Mouse (Mus musculus) heart, embryonic 13.5 days (tissue): ENCODE results near the gene Capn9. TPM values are rescaled to one million over a fixed set of nuclear protein-coding genes. Genes with fewer than 3 reads are reported as not detected.

Experiments used
- ATAC-seq: fragments of 200-750 bp; cut with Nextera tagmentation; 2 replicates; pipeline ENCODE4 v1.8.0; 2017; ENCODE audit warnings: moderate TSS enrichment; ENCODE audit not compliant: insufficient number of reproducible peaks, low FRiP score, low TSS enrichment; ENCODE audit errors: extremely low read depth
- H3K27ac ChIP-seq: fragments of 300-500 bp; sonication (generic); replicated peaks from 2 replicates; pipeline ENCODE4 v1.5.1; 2015; ENCODE audit warnings: moderate library complexity, mild to moderate bottlenecking, inconsistent platforms
- H3K27me3 ChIP-seq: fragments of 300-500 bp; sonication (generic); replicated peaks from 2 replicates; pipeline ENCODE4 v1.6.1; 2015; ENCODE audit warnings: mild to moderate bottlenecking, inconsistent platforms
- H3K36me3 ChIP-seq: fragments of 300-500 bp; sonication (generic); 2 replicates; pipeline ENCODE4 v1.6.1; 2015; ENCODE audit warnings: mild to moderate bottlenecking, inconsistent platforms
- H3K4me1 ChIP-seq: fragments of 300-500 bp; sonication (generic); 2 replicates; pipeline ENCODE4 v1.6.1; 2015; ENCODE audit warnings: inconsistent platforms
- H3K4me2 ChIP-seq: fragments of 300-500 bp; sonication (generic); 2 replicates; pipeline ENCODE4 v1.6.1; 2015; ENCODE audit warnings: inconsistent platforms, mild to moderate bottlenecking, moderate library complexity
- H3K4me3 ChIP-seq: fragments of 300-500 bp; sonication (generic); 2 replicates; pipeline ENCODE4 v1.5.1; 2015; ENCODE audit warnings: moderate library complexity, mild to moderate bottlenecking, inconsistent platforms
- H3K9ac ChIP-seq: fragments of 300-500 bp; sonication (generic); 2 replicates; pipeline ENCODE4 v1.6.1; 2015; ENCODE audit warnings: inconsistent platforms, mild to moderate bottlenecking, moderate library complexity
- H3K9me3 ChIP-seq: fragments of 300-500 bp; sonication (generic); 2 replicates; pipeline ENCODE4 v1.6.1; 2016; ENCODE audit warnings: inconsistent platforms
- WGBS: fragments of 180-500 bp; shearing (Covaris S2); methylation state at CpG from one replicate; pipeline ENCODE4 v1.1.7; 2015; ENCODE audit warnings: mixed read lengths; 5-methylcytosine and 5-hydroxymethylcytosine counted together
- polyA plus RNA-seq: library from polyadenylated mRNA; unstranded; fragments of >200 nt; fragmentation: Nextera tagmentation; extraction: Ambion mirVana; gene quantifications from 2 replicates; pipeline ENCODE4 v1.2.1, GENCODE M21; 2015

The Capn9 gene
- polyA plus RNA-seq, 1 experiment from 2014 or later, result 0.08 TPM

- Histone ChIP-seq H3K4me3 (0 out of 2 replicates have a peak overlapping the region, but pooled peaks have one; percentile 9), H3K27me3 (no peaks in the 10 kb centered on the region), H3K36me3 (peaks cover 58% of the 10 kb centered on the region), H3K9ac (peak overlapping the region; percentile 80), H3K4me1 (peaks cover 76% of the 10 kb centered on the region), H3K27ac (peak overlapping the region; percentile 99), H3K9me3 (no peaks in the 10 kb centered on the region), H3K4me2 (peak overlapping the region; percentile 55)
- ATAC-seq, result peak; percentile 72; the same call in 1 of the 2 replicates
- 18% methylated on average over 18 of the region's 18 CpGs for WGBS
These were observed 67.8 kb downstream of the Capn9 start for GRCm38 (mm10) chr8:124643540-124644339.

- Histone ChIP-seq H3K4me1 (peaks cover 95% of the 10 kb centered on the region), H3K9ac (peak overlapping the region; percentile 58), H3K9me3 (no peaks in the 10 kb centered on the region), H3K4me2 (no peak overlapping the region), H3K4me3 (no peak overlapping the region), H3K36me3 (peaks cover 50% of the 10 kb centered on the region), H3K27ac (peak overlapping the region; percentile 81), H3K27me3 (no peaks in the 10 kb centered on the region)
- ATAC-seq, result no peak
These were observed 72.4 kb downstream of the Capn9 start for GRCm38 (mm10) chr8:124648311-124648710.

- H3K9ac ChIP-seq, result peak overlapping the region; percentile 3; the same call in 1 of the 2 replicates
- peaks cover 51% of the 10 kb centered on the region for H3K36me3 ChIP-seq
- no peaks in the 10 kb centered on the region for H3K9me3 ChIP-seq
- H3K27ac ChIP-seq, result peak overlapping the region; percentile 96
- 85% methylated on average over 20 of the region's 20 CpGs for WGBS
- ATAC-seq, result no peak
- H3K4me1 ChIP-seq, result peaks cover 97% of the 10 kb centered on the region
- H3K4me2 ChIP-seq, result 0 out of 2 replicates have a peak overlapping the region, but pooled peaks have one; percentile 22
- H3K4me3 ChIP-seq, result no peak overlapping the region
- no peaks in the 10 kb centered on the region for H3K27me3 ChIP-seq
These were observed 75.9 kb downstream of the Capn9 start for GRCm38 (mm10) chr8:124651776-124652175.

GRCm38 (mm10) chr8:124652546-124652945 lies 76.6 kb downstream of the Capn9 start:
- H3K9me3 ChIP-seq, result no peaks in the 10 kb centered on the region
- H3K27me3 ChIP-seq, result no peaks in the 10 kb centered on the region
- WGBS, result 18% methylated on average over 4 of the region's 4 CpGs
- H3K36me3 ChIP-seq, result peaks cover 52% of the 10 kb centered on the region
- H3K27ac ChIP-seq, result peak overlapping the region; percentile 96
- H3K9ac ChIP-seq, result peak overlapping the region; percentile 48
- H3K4me3 ChIP-seq, result no peak overlapping the region
- H3K4me2 ChIP-seq, result peak overlapping the region; percentile 28
- H3K4me1 ChIP-seq, result peaks cover 99% of the 10 kb centered on the region
- ATAC-seq, result peak; percentile 53; the same call in 1 of the 2 replicates

GRCm38 (mm10) chr8:124653568-124654475 lies 77.9 kb downstream of the Capn9 start:
- Histone ChIP-seq H3K9ac (peak overlapping the region; percentile 66), H3K4me3 (no peak overlapping the region), H3K27ac (peak overlapping the region; percentile 96), H3K4me1 (peaks cover 100% of the 10 kb centered on the region), H3K27me3 (no peaks in the 10 kb centered on the region), H3K4me2 (peak overlapping the region; percentile 51), H3K36me3 (peaks cover 46% of the 10 kb centered on the region), H3K9me3 (no peaks in the 10 kb centered on the region)
- WGBS, result 30% methylated on average over 28 of the region's 28 CpGs
- ATAC-seq, result no peak

- no peaks in the 10 kb centered on the region for H3K9me3 ChIP-seq
- WGBS, result 31% methylated on average over 7 of the region's 7 CpGs
- ATAC-seq, result no peak
- H3K27me3 ChIP-seq, result no peaks in the 10 kb centered on the region
- H3K36me3 ChIP-seq, result peaks cover 26% of the 10 kb centered on the region
- peak overlapping the region; percentile 21 for H3K4me3 ChIP-seq
- peak overlapping the region; percentile 56 for H3K4me2 ChIP-seq
- H3K4me1 ChIP-seq, result peaks cover 89% of the 10 kb centered on the region
- peak overlapping the region; percentile 55 for H3K9ac ChIP-seq
- peak overlapping the region; percentile 96 for H3K27ac ChIP-seq
These were observed 82.0 kb downstream of the Capn9 start for GRCm38 (mm10) chr8:124657961-124658360.

GRCm38 (mm10) chr8:124658415-124658814 lies 82.5 kb downstream of the Capn9 start:
- peak overlapping the region; percentile 21 for H3K4me3 ChIP-seq

GRCm38 (mm10) chr8:124661781-124662180 lies 85.9 kb downstream of the Capn9 start:
- ATAC-seq, result no peak
- Histone ChIP-seq H3K4me1 (peaks cover 66% of the 10 kb centered on the region), H3K27ac (peak overlapping the region; percentile 95), H3K4me3 (peak overlapping the region; percentile 82), H3K9ac (peak overlapping the region; percentile 98), H3K9me3 (no peaks in the 10 kb centered on the region), H3K4me2 (peak overlapping the region; percentile 78), H3K36me3 (peaks cover 10% of the 10 kb centered on the region), H3K27me3 (no peaks in the 10 kb centered on the region)
- WGBS, result 14% methylated on average over 9 of the region's 9 CpGs

More at GRCm38 (mm10) chr8:124658415-124658814, 82.5 kb downstream of the Capn9 start:
- Histone ChIP-seq H3K27me3 (no peaks in the 10 kb centered on the region), H3K27ac (peak overlapping the region; percentile 96), H3K9me3 (no peaks in the 10 kb centered on the region), H3K9ac (peak overlapping the region; percentile 55; the same call in 1 of the 2 replicates), H3K4me1 (peaks cover 86% of the 10 kb centered on the region), H3K36me3 (peaks cover 26% of the 10 kb centered on the region), H3K4me2 (peak overlapping the region; percentile 56)
- peak; percentile 32; the same call in 1 of the 2 replicates for ATAC-seq
- 20% methylated on average over 2 of the region's 2 CpGs for WGBS

- under 1% methylated on average over 49 of the region's 49 CpGs for WGBS
- H3K36me3 ChIP-seq, result peaks cover 5% of the 10 kb centered on the region; the same call in 1 of the 2 replicates
- peak overlapping the region; percentile 82 for H3K4me3 ChIP-seq
- H3K9me3 ChIP-seq, result no peaks in the 10 kb centered on the region
- H3K4me1 ChIP-seq, result peaks cover 58% of the 10 kb centered on the region
- peak overlapping the region; percentile 98 for H3K9ac ChIP-seq
- ATAC-seq, result peak; percentile 20; the same call in 1 of the 2 replicates
- H3K4me2 ChIP-seq, result peak overlapping the region; percentile 78
- H3K27me3 ChIP-seq, result no peaks in the 10 kb centered on the region
- peak overlapping the region; percentile 95 for H3K27ac ChIP-seq
These were observed 86.7 kb downstream of the Capn9 start for GRCm38 (mm10) chr8:124662446-124663111.

GRCm38 (mm10) chr8:124663112-124663873 lies 87.4 kb downstream of the Capn9 start, which contains the start of gene 2310022B05Rik:
Gene 2310022B05Rik (minus strand): TSS chr8:124663369.
- peak within 1 kb of the TSS; percentile 82 for H3K4me3 ChIP-seq
- peaks cover 51% of the 10 kb centered on the region for H3K4me1 ChIP-seq
- 2% methylated on average over 67 of the region's 69 CpGs for WGBS
- H3K9me3 ChIP-seq, result no peaks in the 10 kb centered on the region
- peak within 1 kb of the TSS; percentile 95 for H3K27ac ChIP-seq
- no peaks in the 10 kb centered on the region for H3K27me3 ChIP-seq
- peaks cover 5% of the 10 kb centered on the region; the same call in 1 of the 2 replicates for H3K36me3 ChIP-seq
- H3K4me2 ChIP-seq, result peak within 1 kb of the TSS; percentile 78
- ATAC-seq, result peak; percentile 83
- peak within 1 kb of the TSS; percentile 98 for H3K9ac ChIP-seq
